Mouse (Mus musculus): Measurements from ENCODE around the gene Olfr399. TPM values are rescaled to one million over a fixed set of nuclear protein-coding genes. Genes with fewer than 3 reads are reported as not detected.

Gene Olfr399
- 0.22 and 0.28 TPM in 2 replicates for polyA plus RNA-seq (2014; fragmentation: Nextera tagmentation; extraction: Ambion mirVana)

- Histone ChIP-seq H3K27ac (replicated peaks; ENCODE audit: low read depth, low read length) (no peak within 1 kb of the TSS), H3K36me3 (ENCODE audit: control insufficient read depth, insufficient read depth, low read length) (no peaks in the 10 kb centered on the region), H3K9ac (ENCODE audit: low read depth, low read length) (no peak within 1 kb of the TSS), H3K9me3 (ENCODE audit: control insufficient read depth, low read length) (peaks cover 5% of the 10 kb centered on the region; the same call in 1 of the 2 replicates), H3K4me2 (ENCODE audit: low read depth, low read length) (no peak within 1 kb of the TSS), H3K4me1 (ENCODE audit: control insufficient read depth, insufficient read depth, low read length) (no peaks in the 10 kb centered on the region), H3K4me3 (ENCODE audit: low read depth, low read length) (no peak within 1 kb of the TSS), H3K27me3 (replicated peaks; ENCODE audit: control insufficient read depth, insufficient read depth, low read length) (no peaks in the 10 kb centered on the region)
- WGBS, result 73% methylated on average over 2 of the region's 2 CpGs
- no peak for ATAC-seq (ENCODE audit: low read depth)
- no peak for DNase-seq (ENCODE audit: low spot score)
Observed at GRCm38 (mm10) chr11:74056451-74056850, at the start of gene Olfr399, which contains the start of gene Olfr139. Gene Olfr399 (minus strand): TSS chr11:74056615. Gene Olfr139 (minus strand): TSS chr11:74056551.

GRCm38 (mm10) chr11:74105066-74105465 is 48.7 kb upstream of the Olfr399 start:
- Histone ChIP-seq H3K36me3 (ENCODE audit: control insufficient read depth, insufficient read depth, low read length) (no peaks in the 10 kb centered on the region), H3K4me2 (ENCODE audit: low read depth, low read length) (no peak overlapping the region), H3K4me3 (ENCODE audit: low read depth, low read length) (no peak overlapping the region), H3K27ac (replicated peaks; ENCODE audit: low read depth, low read length) (no peak overlapping the region), H3K27me3 (replicated peaks; ENCODE audit: control insufficient read depth, insufficient read depth, low read length) (no peaks in the 10 kb centered on the region), H3K9me3 (ENCODE audit: control insufficient read depth, low read length) (peaks cover 5% of the 10 kb centered on the region; the same call in 1 of the 2 replicates), H3K4me1 (ENCODE audit: control insufficient read depth, insufficient read depth, low read length) (no peaks in the 10 kb centered on the region), H3K9ac (ENCODE audit: low read depth, low read length) (no peak overlapping the region)
- ATAC-seq (ENCODE audit: low read depth) (no peak), DNase-seq (ENCODE audit: low spot score) (no peak)
- 26% methylated on average over 5 of the region's 5 CpGs for WGBS

GRCm38 (mm10) chr11:74101507-74101906 is 45.1 kb upstream of the Olfr399 start:
- no peak overlapping the region for H3K4me3 ChIP-seq (ENCODE audit: low read depth, low read length)
- ATAC-seq (ENCODE audit: low read depth), result no peak
- no peak overlapping the region for H3K27ac ChIP-seq (replicated peaks; ENCODE audit: low read depth, low read length)
- no peak overlapping the region for H3K9ac ChIP-seq (ENCODE audit: low read depth, low read length)
- 51% methylated on average over 2 of the region's 2 CpGs for WGBS
- H3K4me2 ChIP-seq (ENCODE audit: low read depth, low read length), result no peak overlapping the region
- H3K4me1 ChIP-seq (ENCODE audit: control insufficient read depth, insufficient read depth, low read length), result no peaks in the 10 kb centered on the region
- H3K9me3 ChIP-seq (ENCODE audit: control insufficient read depth, low read length), result no peaks in the 10 kb centered on the region
- H3K27me3 ChIP-seq (replicated peaks; ENCODE audit: control insufficient read depth, insufficient read depth, low read length), result no peaks in the 10 kb centered on the region
- no peaks in the 10 kb centered on the region for H3K36me3 ChIP-seq (ENCODE audit: control insufficient read depth, insufficient read depth, low read length)
- no peak for DNase-seq (ENCODE audit: low spot score)

- ATAC-seq (ENCODE audit: low read depth), result no peak
- no peak overlapping the region for H3K4me2 ChIP-seq (ENCODE audit: low read depth, low read length)
- H3K4me3 ChIP-seq (ENCODE audit: low read depth, low read length), result no peak overlapping the region
- DNase-seq (ENCODE audit: low spot score), result no peak
- H3K36me3 ChIP-seq (ENCODE audit: control insufficient read depth, insufficient read depth, low read length), result no peaks in the 10 kb centered on the region
- peaks cover 4% of the 10 kb centered on the region; the same call in 1 of the 2 replicates for H3K9me3 ChIP-seq (ENCODE audit: control insufficient read depth, low read length)
- H3K27me3 ChIP-seq (replicated peaks; ENCODE audit: control insufficient read depth, insufficient read depth, low read length), result no peaks in the 10 kb centered on the region
- no peaks in the 10 kb centered on the region for H3K4me1 ChIP-seq (ENCODE audit: control insufficient read depth, insufficient read depth, low read length)
- WGBS, result 65% methylated on average over 2 of the region's 2 CpGs
- H3K27ac ChIP-seq (replicated peaks; ENCODE audit: low read depth, low read length), result no peak overlapping the region
- H3K9ac ChIP-seq (ENCODE audit: low read depth, low read length), result no peak overlapping the region
Observed at GRCm38 (mm10) chr11:74100724-74101123, 44.3 kb upstream of the Olfr399 start.

- Histone ChIP-seq H3K36me3 (ENCODE audit: control insufficient read depth, insufficient read depth, low read length) (no peaks in the 10 kb centered on the region), H3K4me2 (ENCODE audit: low read depth, low read length) (no peak within 1 kb of the TSS), H3K4me3 (ENCODE audit: low read depth, low read length) (no peak within 1 kb of the TSS), H3K9me3 (ENCODE audit: control insufficient read depth, low read length) (no peaks in the 10 kb centered on the region), H3K27ac (replicated peaks; ENCODE audit: low read depth, low read length) (no peak within 1 kb of the TSS), H3K9ac (ENCODE audit: low read depth, low read length) (no peak within 1 kb of the TSS), H3K27me3 (replicated peaks; ENCODE audit: control insufficient read depth, insufficient read depth, low read length) (no peaks in the 10 kb centered on the region), H3K4me1 (ENCODE audit: control insufficient read depth, insufficient read depth, low read length) (no peaks in the 10 kb centered on the region)
- ATAC-seq (ENCODE audit: low read depth) (no peak), DNase-seq (ENCODE audit: low spot score) (no peak)
- WGBS, result 96% methylated on average over 1 of the region's 1 CpGs
Observed at GRCm38 (mm10) chr11:74069655-74070054, 13.2 kb upstream of the Olfr399 start, which contains the start of gene Zfp616. Gene Zfp616 (plus strand): TSS chr11:74069955.

- no peak for ATAC-seq (ENCODE audit: low read depth)
- no peak overlapping the region for H3K9ac ChIP-seq (ENCODE audit: low read depth, low read length)
- no peaks in the 10 kb centered on the region for H3K36me3 ChIP-seq (ENCODE audit: control insufficient read depth, insufficient read depth, low read length)
- H3K27me3 ChIP-seq (replicated peaks; ENCODE audit: control insufficient read depth, insufficient read depth, low read length), result no peaks in the 10 kb centered on the region
- H3K4me1 ChIP-seq (ENCODE audit: control insufficient read depth, insufficient read depth, low read length), result no peaks in the 10 kb centered on the region
- peaks cover 8% of the 10 kb centered on the region; the same call in 1 of the 2 replicates for H3K9me3 ChIP-seq (ENCODE audit: control insufficient read depth, low read length)
- H3K27ac ChIP-seq (replicated peaks; ENCODE audit: low read depth, low read length), result no peak overlapping the region
- 68% methylated on average over 3 of the region's 3 CpGs for WGBS
- no peak overlapping the region for H3K4me3 ChIP-seq (ENCODE audit: low read depth, low read length)
- no peak for DNase-seq (ENCODE audit: low spot score)
- no peak overlapping the region for H3K4me2 ChIP-seq (ENCODE audit: low read depth, low read length)
Observed at GRCm38 (mm10) chr11:74051347-74051746, 5.1 kb downstream of the Olfr399 start.

Other genes starting within 250 kb of the Olfr399 start
- gene Olfr392, start 239.6 kb downstream of the Olfr399 start, polyA plus RNA-seq (2014; fragmentation: Nextera tagmentation; extraction: Ambion mirVana), result not detected in 2 replicates
- not detected in 2 replicates for gene Olfr393, start 205.2 kb downstream of the Olfr399 start, polyA plus RNA-seq (2014; fragmentation: Nextera tagmentation; extraction: Ambion mirVana)
- not detected in 2 replicates for gene Olfr394, start 165.8 kb downstream of the Olfr399 start, polyA plus RNA-seq (2014; fragmentation: Nextera tagmentation; extraction: Ambion mirVana)
- gene Olfr395, start 147.3 kb downstream of the Olfr399 start, polyA plus RNA-seq (2014; fragmentation: Nextera tagmentation; extraction: Ambion mirVana), result not detected in 2 replicates
- gene Olfr23, start 119.9 kb downstream of the Olfr399 start, polyA plus RNA-seq (2014; fragmentation: Nextera tagmentation; extraction: Ambion mirVana), result not detected in 2 replicates
- gene Olfr397, start 95.8 kb downstream of the Olfr399 start, polyA plus RNA-seq (2014; fragmentation: Nextera tagmentation; extraction: Ambion mirVana), result not detected in 2 replicates
- gene Olfr398, start 66.2 kb downstream of the Olfr399 start, polyA plus RNA-seq (2014; fragmentation: Nextera tagmentation; extraction: Ambion mirVana), result not detected in 2 replicates
- gene Olfr139, start 64 bp downstream of the Olfr399 start, polyA plus RNA-seq (2014; fragmentation: Nextera tagmentation; extraction: Ambion mirVana), result not detected in 2 replicates
- gene Zfp616, start 13.3 kb upstream of the Olfr399 start, polyA plus RNA-seq (2014; fragmentation: Nextera tagmentation; extraction: Ambion mirVana), result not detected in 2 replicates
- gene Olfr401, start 57.1 kb upstream of the Olfr399 start, polyA plus RNA-seq (2014; fragmentation: Nextera tagmentation; extraction: Ambion mirVana), result not detected in 2 replicates
- gene Olfr402, start 96.9 kb upstream of the Olfr399 start, polyA plus RNA-seq (2014; fragmentation: Nextera tagmentation; extraction: Ambion mirVana), result not detected in 2 replicates
- not detected in 2 replicates for gene Olfr403, start 129.6 kb upstream of the Olfr399 start, polyA plus RNA-seq (2014; fragmentation: Nextera tagmentation; extraction: Ambion mirVana)
- gene Olfr43, start 154.8 kb upstream of the Olfr399 start, polyA plus RNA-seq (2014; fragmentation: Nextera tagmentation; extraction: Ambion mirVana), result 0.10 TPM in 1 of 2 replicates, not detected in the other
- gene Olfr406, start 203.2 kb upstream of the Olfr399 start, polyA plus RNA-seq (2014; fragmentation: Nextera tagmentation; extraction: Ambion mirVana), result not detected in 2 replicates
- not detected in 2 replicates for gene Olfr59, start 227.1 kb upstream of the Olfr399 start, polyA plus RNA-seq (2014; fragmentation: Nextera tagmentation; extraction: Ambion mirVana)